Mouse (Mus musculus): ENCODE data around the gene Gm8909. TPM values are rescaled to one million over a fixed set of nuclear protein-coding genes. Genes with fewer than 3 reads are reported as not detected.
A peak's percentile ranks its signal among the peaks of the same experiment; 100 is the strongest.
"Not testable (repeated sequence)": the region's sequence is repeated elsewhere in the genome, so short reads cannot be mapped to it uniquely, and the experiment has no call there.

Gene Gm8909
- polyA plus RNA-seq, 1 experiment from 2014 or later, result 6.7 TPM

- Histone ChIP-seq H3K27me3 (replicated peaks; ENCODE audit: insufficient read depth, low read length) (no peaks in the 10 kb centered on the region), H3K36me3 (ENCODE audit: insufficient read depth, low read length) (no peaks in the 10 kb centered on the region), H3K27ac (ENCODE audit: low read length) (no peak overlapping the region), H3K9me3 (ENCODE audit: low read length) (no peaks in the 10 kb centered on the region), H3K4me1 (ENCODE audit: insufficient read depth, low read depth, low read length) (no peaks in the 10 kb centered on the region), H3K4me2 (replicated peaks; ENCODE audit: low read depth, low read length) (no peak overlapping the region), H3K9ac (replicated peaks; ENCODE audit: low read depth) (no peak overlapping the region), H3K4me3 (ENCODE audit: low read depth, low read length) (no peak overlapping the region)
- ATAC-seq (no peak), DNase-seq (ENCODE audit: low spot score) (no peak)
- WGBS, result 64% methylated on average over 5 of the region's 5 CpGs
- TF ChIP-seq EP300 (IDR thresholded peaks at IDR 0.05), result no peak
- TF ChIP-seq CTCF (IDR thresholded peaks at IDR 0.05), result peak; percentile 11; the same call in 1 of the 2 replicates
Observed at GRCm38 (mm10) chr17:36131516-36132265, 36.6 kb downstream of the Gm8909 start.

- H3K27me3 ChIP-seq (replicated peaks; ENCODE audit: insufficient read depth, low read length); H3K27ac ChIP-seq (ENCODE audit: low read length); H3K9me3 ChIP-seq (ENCODE audit: low read length); H3K4me1 ChIP-seq (ENCODE audit: insufficient read depth, low read depth, low read length); H3K36me3 ChIP-seq (ENCODE audit: insufficient read depth, low read length); H3K4me3 ChIP-seq (ENCODE audit: low read depth, low read length); H3K9ac ChIP-seq (replicated peaks; ENCODE audit: low read depth): not testable (repeated sequence)
- peak within 1 kb of the TSS; percentile 39 for H3K4me2 ChIP-seq (replicated peaks; ENCODE audit: low read depth, low read length)
- peak; percentile 39 for DNase-seq (ENCODE audit: low spot score)
- WGBS, result 15% methylated on average over 24 of the region's 28 CpGs
- peak; percentile 72 for ATAC-seq
Observed at GRCm38 (mm10) chr17:36128968-36129817, 39.1 kb downstream of the Gm8909 start, which contains the start of gene Gm7030. Gm7030 (minus strand) TSS chr17:36129425.

GRCm38 (mm10) chr17:36128525-36128924 lies 39.8 kb downstream of the Gm8909 start:
- 49% methylated on average over 10 of the region's 13 CpGs for WGBS
- H3K9ac ChIP-seq (replicated peaks; ENCODE audit: low read depth); H3K4me1 ChIP-seq (ENCODE audit: insufficient read depth, low read depth, low read length); H3K27me3 ChIP-seq (replicated peaks; ENCODE audit: insufficient read depth, low read length); H3K4me2 ChIP-seq (replicated peaks; ENCODE audit: low read depth, low read length); H3K9me3 ChIP-seq (ENCODE audit: low read length); H3K4me3 ChIP-seq (ENCODE audit: low read depth, low read length); DNase-seq (ENCODE audit: low spot score); H3K36me3 ChIP-seq (ENCODE audit: insufficient read depth, low read length); ATAC-seq; H3K27ac ChIP-seq (ENCODE audit: low read length): not testable (repeated sequence)

DNA sequence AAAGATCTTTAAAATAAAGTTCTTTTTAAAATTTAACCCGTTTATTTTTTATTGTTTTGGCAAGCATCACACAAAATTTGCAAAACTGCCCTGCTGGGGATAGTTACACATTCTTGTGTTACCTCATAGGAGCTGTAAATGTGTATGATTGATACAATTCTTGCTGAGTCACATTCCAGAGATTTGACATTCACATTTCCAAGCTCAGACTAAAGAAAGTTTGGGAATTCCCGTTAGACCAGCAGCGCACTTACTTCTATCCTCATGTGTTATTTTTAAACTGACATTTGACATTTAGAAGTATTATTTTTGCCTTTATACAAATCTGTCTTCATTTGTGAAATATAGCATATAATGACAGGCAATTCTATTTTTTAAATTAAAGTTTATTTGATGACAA lies 44.2 kb downstream of the Gm8909 start:
- not testable (repeated sequence) for H3K27ac ChIP-seq (ENCODE audit: low read length); ATAC-seq; H3K27me3 ChIP-seq (replicated peaks; ENCODE audit: insufficient read depth, low read length); H3K9ac ChIP-seq (replicated peaks; ENCODE audit: low read depth); H3K4me1 ChIP-seq (ENCODE audit: insufficient read depth, low read depth, low read length); H3K9me3 ChIP-seq (ENCODE audit: low read length); H3K4me3 ChIP-seq (ENCODE audit: low read depth, low read length); H3K36me3 ChIP-seq (ENCODE audit: insufficient read depth, low read length); DNase-seq (ENCODE audit: low spot score); H3K4me2 ChIP-seq (replicated peaks; ENCODE audit: low read depth, low read length)
- 42% methylated on average over 3 of the region's 3 CpGs for WGBS

DNA sequence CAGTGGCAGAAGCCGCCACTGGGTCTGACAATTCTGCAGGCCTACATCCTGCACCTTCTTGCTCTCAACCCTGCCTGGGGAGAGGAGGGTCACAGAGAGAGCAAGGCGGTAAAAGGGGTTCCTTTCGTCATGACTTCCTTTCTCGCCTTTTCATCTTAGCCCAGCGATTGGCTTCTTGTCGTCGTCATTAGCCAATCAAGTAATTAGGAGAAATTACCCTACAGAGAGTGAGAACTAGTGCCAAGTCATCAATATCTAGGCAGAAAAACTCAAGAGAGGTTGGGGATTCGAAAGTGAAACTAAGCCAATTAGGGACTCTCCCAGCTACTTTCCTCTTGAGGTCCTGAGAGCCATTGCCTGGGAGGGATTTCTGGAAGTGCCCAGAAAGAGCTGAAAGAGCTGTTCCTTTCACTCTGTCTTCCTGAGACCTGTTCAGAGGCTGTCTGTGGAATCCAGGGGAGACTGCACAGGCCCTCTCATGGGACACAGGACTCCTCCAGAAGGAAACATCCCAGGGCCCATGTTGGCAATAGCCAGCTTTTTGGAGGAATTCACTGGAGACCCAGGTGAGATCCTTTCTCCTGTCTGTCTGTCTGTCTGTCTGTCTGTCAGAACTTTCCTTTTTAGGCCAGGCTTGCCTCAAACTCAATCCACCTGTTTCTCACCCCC lies 46.9 kb downstream of the Gm8909 start, which contains the start of gene Gm19684:
Gene Gm19684, plus strand, starts transcription at position 327 of the 669 bp plus-strand sequence.
- peak; percentile 94 for ATAC-seq
- not testable (repeated sequence) for H3K4me1 ChIP-seq (ENCODE audit: insufficient read depth, low read depth, low read length); H3K27ac ChIP-seq (ENCODE audit: low read length); H3K36me3 ChIP-seq (ENCODE audit: insufficient read depth, low read length); H3K9me3 ChIP-seq (ENCODE audit: low read length); H3K27me3 ChIP-seq (replicated peaks; ENCODE audit: insufficient read depth, low read length); H3K9ac ChIP-seq (replicated peaks; ENCODE audit: low read depth)
- peak within 1 kb of the TSS; percentile 21 for H3K4me3 ChIP-seq (ENCODE audit: low read depth, low read length)
- 5% methylated on average over 8 of the region's 8 CpGs for WGBS
- H3K4me2 ChIP-seq (replicated peaks; ENCODE audit: low read depth, low read length), result peak within 1 kb of the TSS; percentile 41
- TF ChIP-seq EP300 (IDR thresholded peaks at IDR 0.05), result 0 out of 2 replicates have a peak, but pooled peaks have one; percentile 31
- DNase-seq (ENCODE audit: low spot score), result peak; percentile 95

- peak; percentile 42 for ATAC-seq
- not testable (repeated sequence) for H3K27me3 ChIP-seq (replicated peaks; ENCODE audit: insufficient read depth, low read length); H3K27ac ChIP-seq (ENCODE audit: low read length); H3K9me3 ChIP-seq (ENCODE audit: low read length); DNase-seq (ENCODE audit: low spot score); H3K4me1 ChIP-seq (ENCODE audit: insufficient read depth, low read depth, low read length); H3K36me3 ChIP-seq (ENCODE audit: insufficient read depth, low read length); H3K9ac ChIP-seq (replicated peaks; ENCODE audit: low read depth)
- 20% methylated on average over 17 of the region's 18 CpGs for WGBS
- Histone ChIP-seq H3K4me3 (ENCODE audit: low read depth, low read length) (peak overlapping the region; percentile 21; the same call in 1 of the 2 replicates), H3K4me2 (replicated peaks; ENCODE audit: low read depth, low read length) (peak overlapping the region; percentile 41)
Observed at GRCm38 (mm10) chr17:36120839-36121238, 47.5 kb downstream of the Gm8909 start.

DNA sequence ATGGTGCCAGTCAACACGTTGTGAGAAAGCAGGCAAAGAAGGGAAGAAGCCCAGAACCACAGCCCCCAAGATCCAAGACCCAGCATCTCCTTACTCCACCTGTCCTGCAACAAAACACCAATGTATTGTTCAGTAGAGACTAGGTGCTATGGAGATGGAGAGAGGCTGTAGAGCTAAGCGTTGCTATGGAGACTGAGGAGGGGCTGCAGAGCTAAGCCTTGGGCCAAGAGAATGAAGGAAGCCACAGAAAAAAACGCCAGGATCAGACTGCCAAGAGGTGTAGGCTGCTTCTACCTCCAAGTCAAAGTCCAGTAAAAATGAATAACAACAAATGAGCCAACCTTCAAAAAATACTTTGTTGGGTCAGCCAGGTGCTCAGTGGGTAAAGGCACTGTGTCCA lies 51.8 kb downstream of the Gm8909 start:
- DNase-seq (ENCODE audit: low spot score); H3K4me3 ChIP-seq (ENCODE audit: low read depth, low read length); H3K36me3 ChIP-seq (ENCODE audit: insufficient read depth, low read length); ATAC-seq; H3K27me3 ChIP-seq (replicated peaks; ENCODE audit: insufficient read depth, low read length); H3K27ac ChIP-seq (ENCODE audit: low read length); H3K4me1 ChIP-seq (ENCODE audit: insufficient read depth, low read depth, low read length); H3K4me2 ChIP-seq (replicated peaks; ENCODE audit: low read depth, low read length); H3K9me3 ChIP-seq (ENCODE audit: low read length); H3K9ac ChIP-seq (replicated peaks; ENCODE audit: low read depth): not testable (repeated sequence)
- WGBS, result 12% methylated on average over 3 of the region's 3 CpGs
